Mouse (Mus musculus): Measurements from ENCODE around the gene Rilp. TPM values are rescaled to one million over a fixed set of nuclear protein-coding genes. Genes with fewer than 3 reads are reported as not detected.

The Rilp gene
- polyA plus RNA-seq, 1 experiment from 2014 or later, result 1.2 TPM

MicroRNA genes within 50 kb of the gene (microRNA counts, 519-probe panel; counts per million panel counts)
- 6,742 counts per million, percentile 94 among the panel's probes with 10 or more counts for microRNA mmu-miR-22

Small RNAs within 50 kb of the gene (microRNA-seq; reads per million reads assigned to microRNA genes)
- 9,831 reads per million, percentile 93 among the genes with 10 or more reads in this experiment for gene Mir22
- not detected for gene Mir3971

Other genes starting within 250 kb of the Rilp start
- gene Rpa1, start 161.8 kb upstream of the Rilp start, polyA plus RNA-seq (2016; fragmentation: Nextera tagmentation; extraction: Ambion mirVana), result 143 and 149 TPM in 2 replicates
- gene Smyd4, start 161.7 kb upstream of the Rilp start, polyA plus RNA-seq (2016; fragmentation: Nextera tagmentation; extraction: Ambion mirVana), result 6.9 and 8.6 TPM in 2 replicates
- 158 and 172 TPM in 2 replicates for gene Serpinf1, start 87.4 kb upstream of the Rilp start, polyA plus RNA-seq (2016; fragmentation: Nextera tagmentation; extraction: Ambion mirVana)
- 351 and 375 TPM in 2 replicates for gene Serpinf2, start 70.5 kb upstream of the Rilp start, polyA plus RNA-seq (2016; fragmentation: Nextera tagmentation; extraction: Ambion mirVana)
- 24.8 and 25.0 TPM in 2 replicates for gene Wdr81, start 55.4 kb upstream of the Rilp start, polyA plus RNA-seq (2016; fragmentation: Nextera tagmentation; extraction: Ambion mirVana)
- gene Tlcd2, start 48.4 kb upstream of the Rilp start, polyA plus RNA-seq (2016; fragmentation: Nextera tagmentation; extraction: Ambion mirVana), result 19.6 and 21.4 TPM in 2 replicates
- gene Prpf8, start 23.3 kb upstream of the Rilp start, polyA plus RNA-seq (2016; fragmentation: Nextera tagmentation; extraction: Ambion mirVana), result 46.6 and 47.9 TPM in 2 replicates
- 5.2 TPM in 2 replicates for gene Scarf1, start 3.4 kb downstream of the Rilp start, polyA plus RNA-seq (2016; fragmentation: Nextera tagmentation; extraction: Ambion mirVana)
- gene Slc43a2, start 21.6 kb downstream of the Rilp start, polyA plus RNA-seq (2016; fragmentation: Nextera tagmentation; extraction: Ambion mirVana), result 5.9 and 6.3 TPM in 2 replicates
- 65.7 and 69.3 TPM in 2 replicates for gene Pitpna, start 78.0 kb downstream of the Rilp start, polyA plus RNA-seq (2016; fragmentation: Nextera tagmentation; extraction: Ambion mirVana)
- gene Inpp5k, start 120.9 kb downstream of the Rilp start, polyA plus RNA-seq (2016; fragmentation: Nextera tagmentation; extraction: Ambion mirVana), result 15.0 and 15.8 TPM in 2 replicates
- gene Myo1c, start 140.4 kb downstream of the Rilp start, polyA plus RNA-seq (2016; fragmentation: Nextera tagmentation; extraction: Ambion mirVana), result 34.6 and 35.5 TPM in 2 replicates
- 50.2 and 53.6 TPM in 2 replicates for gene Crk, start 169.2 kb downstream of the Rilp start, polyA plus RNA-seq (2016; fragmentation: Nextera tagmentation; extraction: Ambion mirVana)
- 405 and 415 TPM in 2 replicates for gene Ywhae, start 222.8 kb downstream of the Rilp start, polyA plus RNA-seq (2016; fragmentation: Nextera tagmentation; extraction: Ambion mirVana)

Data from liver, embryonic 12.5 days (tissue).